Mouse (Mus musculus) ES-E14 (cell line): ENCODE data around the gene Ak7. TPM values are rescaled to one million over a fixed set of nuclear protein-coding genes. Genes with fewer than 3 reads are reported as not detected.

Experiments
- DNase-seq: peaks from one replicate; pipeline ENCODE4 v3.0.0-alpha.2; 2013; ENCODE audit warnings: low read depth, low spot score
- H3K27ac ChIP-seq: 2 replicates; pipeline ENCODE4 v1.5.1; 2012; ENCODE audit warnings: low read depth, mild to moderate bottlenecking, low read length, moderate library complexity, mixed read lengths; ENCODE audit not compliant: poor library complexity, insufficient read depth, severe bottlenecking
- H3K36me3 ChIP-seq: 2 replicates; pipeline ENCODE4 v1.6.1; 2012; ENCODE audit warnings: mild to moderate bottlenecking, low read length, moderate library complexity, mixed read lengths; ENCODE audit not compliant: control insufficient read depth, poor library complexity, insufficient read depth, severe bottlenecking
- H3K4me1 ChIP-seq, 2 experiments: fragments of 150-350 bp in 1 of 2; sonication (generic) in 1 of 2; 2 replicates each; pipeline ENCODE4 v1.6.1; 2012; ENCODE audit warnings: low read length in 2 of 2, mild to moderate bottlenecking in 1 of 2, mixed read lengths in 1 of 2; ENCODE audit not compliant: control insufficient read depth in 2 of 2, insufficient read depth in 2 of 2, poor library complexity in 1 of 2
- H3K4me3 ChIP-seq, 2 experiments: fragments of 150-350 bp in 1 of 2; sonication (generic) in 1 of 2; 2 replicates each; pipeline ENCODE4 v1.5.1; 2012; ENCODE audit warnings: low read length in 2 of 2, low read depth in 1 of 2, mild to moderate bottlenecking in 1 of 2, mixed read lengths in 1 of 2; ENCODE audit not compliant: insufficient read depth in 1 of 2, poor library complexity in 1 of 2, severe bottlenecking in 1 of 2
- H3K9ac ChIP-seq: 2 replicates; pipeline ENCODE4 v1.6.1; 2012; ENCODE audit warnings: low read depth, mild to moderate bottlenecking, low read length, mixed read lengths; ENCODE audit not compliant: poor library complexity, insufficient read depth, severe bottlenecking
- H3K9me3 ChIP-seq: fragments of 150-350 bp; sonication (generic); 2 replicates; pipeline ENCODE4 v1.6.1; 2012; ENCODE audit warnings: low read depth, mild to moderate bottlenecking, low read length; ENCODE audit not compliant: control insufficient read depth, insufficient read depth
- CHD2 ChIP-seq: IDR thresholded peaks from 2 replicates; pipeline ENCODE4 v1.6.1; 2014; ENCODE audit warnings: mild to moderate bottlenecking, low read depth, low read length, inconsistent platforms
- HCFC1 ChIP-seq: IDR thresholded peaks from 2 replicates; pipeline ENCODE4 v1.6.1; 2012; ENCODE audit warnings: low read length, inconsistent platforms, borderline replicate concordance; ENCODE audit not compliant: insufficient read depth
- MAFK ChIP-seq: IDR thresholded peaks from 2 replicates; pipeline ENCODE4 v1.6.1; 2014; ENCODE audit warnings: mild to moderate bottlenecking, low read depth, low read length, inconsistent platforms; ENCODE audit not compliant: insufficient read depth
- ZC3H11A ChIP-seq: IDR thresholded peaks from 2 replicates; pipeline ENCODE4 v1.6.1; 2012; ENCODE audit warnings: low read depth, mild to moderate bottlenecking, inconsistent platforms, low read length, borderline replicate concordance
- ZNF384 ChIP-seq: IDR thresholded peaks from 2 replicates; pipeline ENCODE4 v1.6.1; 2012; ENCODE audit warnings: low read depth, low read length, inconsistent platforms
- in situ Hi-C, 2 experiments: fragments of 600-800 bp; cut with MboI; formaldehyde crosslinking; loops; one replicate each; pipeline ENCODE4 v1.15.1; 2025; ENCODE audit warnings: low sequenced_read_pairs in 2 of 2, inconsistent platforms in 1 of 2; ENCODE audit not compliant: unreplicated experiment in 2 of 2
- total RNA-seq: library from RNA; depleted of rRNA; stranded (reverse); fragments of 300-350 nt; gene quantifications from 2 replicates; pipeline ENCODE4 v1.2.3, GENCODE M21; 2012; rRNA removed

The Ak7 gene
- total RNA-seq, 1 experiment, result 6.5 TPM

DNA sequence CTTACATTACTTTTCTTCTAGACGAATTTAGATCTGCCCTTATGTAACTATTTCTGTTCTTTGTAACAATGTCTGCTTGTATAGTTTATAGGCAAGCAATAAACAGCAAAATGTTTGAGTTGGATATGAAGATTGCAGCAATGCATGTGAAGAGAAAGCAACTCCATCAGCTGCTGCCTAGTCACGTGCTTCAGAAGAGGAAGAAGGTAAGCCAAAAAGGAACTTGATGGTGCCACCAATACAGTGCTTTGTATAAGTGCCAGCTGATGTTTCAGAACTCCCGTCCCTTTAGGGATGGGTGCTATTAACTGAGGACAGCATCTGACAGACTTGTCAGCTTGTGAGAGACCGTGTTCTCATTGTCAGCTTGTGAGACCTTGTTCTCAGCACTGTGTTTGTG is 117.7 kb downstream of the Ak7 start:
- in situ Hi-C loops, result no loop called here
- DNase-seq, result no peak
- no peaks in the 10 kb centered on the region for H3K9me3 ChIP-seq
- no peak overlapping the region for H3K4me3 ChIP-seq
- peaks cover 36% of the 10 kb centered on the region for H3K36me3 ChIP-seq
- H3K9ac ChIP-seq, result no peak overlapping the region
- H3K27ac ChIP-seq, result no peak overlapping the region
- TF ChIP-seq ZNF384 (no peak), CHD2 (no peak), ZC3H11A (no peak), MAFK (no peak), HCFC1 (no peak)
- no peaks in the 10 kb centered on the region for H3K4me1 ChIP-seq

DNA sequence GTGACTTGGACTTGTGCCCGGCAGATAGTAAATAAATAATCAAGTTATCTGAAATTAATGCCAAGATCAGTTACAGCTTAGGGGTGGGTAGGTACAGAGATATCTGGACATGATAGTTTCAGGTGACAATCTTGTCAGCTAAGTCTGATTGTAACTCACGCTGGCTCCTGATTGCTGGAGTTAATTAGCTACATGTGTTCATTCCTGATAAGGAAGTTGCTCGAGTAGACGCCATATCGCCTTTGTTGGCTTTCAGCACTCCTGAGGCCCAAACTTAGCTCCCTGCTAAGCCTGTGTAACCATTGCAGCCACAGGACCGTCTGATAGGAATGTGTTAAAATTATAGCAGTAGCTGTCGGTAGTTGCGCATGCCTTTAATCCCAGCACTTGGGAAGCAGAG is 119.0 kb downstream of the Ak7 start:
- in situ Hi-C loops, result no loop called here
- Histone ChIP-seq H3K9ac (no peak overlapping the region), H3K4me1 (no peaks in the 10 kb centered on the region), H3K4me3 (no peak overlapping the region), H3K36me3 (peaks cover 43% of the 10 kb centered on the region), H3K27ac (no peak overlapping the region), H3K9me3 (no peaks in the 10 kb centered on the region)
- no peak for DNase-seq
- TF ChIP-seq HCFC1 (no peak), ZC3H11A (no peak), ZNF384 (no peak), MAFK (no peak)

DNA sequence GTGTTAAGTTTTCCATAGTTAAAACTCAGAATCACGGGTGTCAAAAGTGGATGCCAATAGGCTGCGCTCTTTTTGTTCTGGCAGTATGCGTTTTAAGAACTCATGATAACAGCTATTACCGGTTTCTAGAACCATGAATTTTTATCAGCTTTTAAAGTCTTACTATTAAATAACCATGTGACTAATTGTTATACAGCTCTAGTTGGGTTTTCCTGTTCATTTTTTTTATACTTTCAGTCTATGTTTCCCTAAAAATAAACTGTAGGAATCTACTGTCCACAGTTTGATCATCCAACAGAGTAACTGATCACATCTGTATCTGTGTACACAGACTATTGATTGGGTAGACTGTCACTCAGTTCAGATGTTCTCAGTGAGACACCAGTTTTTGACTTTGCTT is 119.5 kb downstream of the Ak7 start:
- H3K36me3 ChIP-seq, result peaks cover 46% of the 10 kb centered on the region
- no peak overlapping the region for H3K9ac ChIP-seq
- in situ Hi-C loops, result no loop called here
- no peak overlapping the region for H3K27ac ChIP-seq
- DNase-seq, result no peak
- no peak for TF ChIP-seq CHD2
- TF ChIP-seq MAFK, result no peak
- no peak for TF ChIP-seq ZC3H11A
- TF ChIP-seq ZNF384, result no peak
- TF ChIP-seq HCFC1, result no peak
- no peaks in the 10 kb centered on the region for H3K4me1 ChIP-seq
- H3K4me3 ChIP-seq, result no peak overlapping the region
- H3K9me3 ChIP-seq, result no peaks in the 10 kb centered on the region

Other genes starting within 250 kb of the Ak7 start
- gene Bdkrb2, start 142.8 kb upstream of the Ak7 start, total RNA-seq, result 1.2 and 2.4 TPM in 2 replicates
- gene Bdkrb1, start 102.9 kb upstream of the Ak7 start, total RNA-seq, result not detected in 2 replicates
- gene Gskip, start 21.1 kb upstream of the Ak7 start, total RNA-seq, result 7.2 and 8.6 TPM in 2 replicates
- gene Atg2b, start 20.8 kb upstream of the Ak7 start, total RNA-seq, result 25.2 and 30.9 TPM in 2 replicates
- 95.9 and 131 TPM in 2 replicates for gene Papola, start 78.7 kb downstream of the Ak7 start, total RNA-seq